Mouse (Mus musculus) cerebellum, adult 2 months (tissue): ENCODE measurements at regions not wholly inside any gene's neighbourhood (a gene's known extent, or its start where the extent isn't known, plus 50 kb on each side); places are given as distances from the start of the nearest gene placed in this dataset.

Source experiments
- DNase-seq, 2 experiments: peaks; one replicate each; pipeline ENCODE4 v3.0.0; 2021
- H3K27ac ChIP-seq: fragments of 200-500 bp; 2 replicates; pipeline ENCODE4 v1.5.1; 2012; ENCODE audit warnings: low read length, control low read depth, inconsistent platforms; ENCODE audit not compliant: insufficient read depth
- H3K27me3 ChIP-seq: fragments of 200-500 bp; 2 replicates; pipeline ENCODE4 v1.6.1; 2012; ENCODE audit warnings: inconsistent platforms, mild to moderate bottlenecking, low read length, moderate library complexity; ENCODE audit not compliant: control insufficient read depth, insufficient read depth
- H3K4me1 ChIP-seq: fragments of 200-500 bp; 2 replicates; pipeline ENCODE4 v1.6.1; 2011; ENCODE audit warnings: low read length; ENCODE audit not compliant: control insufficient read depth, insufficient read depth
- H3K4me3 ChIP-seq: fragments of 200-500 bp; replicated peaks from 2 replicates; pipeline ENCODE3; 2011; ENCODE audit warnings: mild to moderate bottlenecking, low read depth, low read length, control low read depth; ENCODE audit not compliant: insufficient read depth
- CTCF ChIP-seq: fragments of 200-500 bp; IDR thresholded peaks from 2 replicates; pipeline ENCODE4 v1.5.1; 2011; ENCODE audit warnings: low read depth, mild to moderate bottlenecking, control low read depth, low read length, moderate library complexity, borderline replicate concordance; ENCODE audit not compliant: insufficient read depth
- POLR2A ChIP-seq: fragments of 200-500 bp; IDR thresholded peaks from 2 replicates; pipeline ENCODE4 v1.6.1; 2011; ENCODE audit warnings: low read length, control low read depth, borderline replicate concordance; ENCODE audit not compliant: insufficient read depth
- WGBS: fragments of 180-500 bp; shearing (Covaris S2); methylation state at CpG from one replicate; pipeline ENCODE4 v1.1.7; 2018; 5-methylcytosine and 5-hydroxymethylcytosine counted together

- 46% methylated on average over 10 of the region's 10 CpGs for WGBS
- no peak for TF ChIP-seq POLR2A
- no peak for TF ChIP-seq CTCF
- Histone ChIP-seq H3K4me3 (no peak overlapping the region), H3K27me3 (no peaks in the 10 kb centered on the region; the same call in 1 of the 2 replicates), H3K27ac (no peak overlapping the region), H3K4me1 (0 out of 2 replicates have a peak, but pooled peaks cover 6% of the 10 kb centered on the region)
- peak in 1 of 2 experiments; percentile 52 for DNase-seq
Observed at GRCm38 (mm10) chr13:99759256-99760044, 141.4 kb downstream of the Cartpt start.

- no peaks in the 10 kb centered on the region for H3K4me1 ChIP-seq
- no peak for TF ChIP-seq CTCF
- TF ChIP-seq POLR2A, result no peak
- DNase-seq, result no peak
Observed at GRCm38 (mm10) chr13:99754701-99755100, 146.2 kb downstream of the Cartpt start.

DNA sequence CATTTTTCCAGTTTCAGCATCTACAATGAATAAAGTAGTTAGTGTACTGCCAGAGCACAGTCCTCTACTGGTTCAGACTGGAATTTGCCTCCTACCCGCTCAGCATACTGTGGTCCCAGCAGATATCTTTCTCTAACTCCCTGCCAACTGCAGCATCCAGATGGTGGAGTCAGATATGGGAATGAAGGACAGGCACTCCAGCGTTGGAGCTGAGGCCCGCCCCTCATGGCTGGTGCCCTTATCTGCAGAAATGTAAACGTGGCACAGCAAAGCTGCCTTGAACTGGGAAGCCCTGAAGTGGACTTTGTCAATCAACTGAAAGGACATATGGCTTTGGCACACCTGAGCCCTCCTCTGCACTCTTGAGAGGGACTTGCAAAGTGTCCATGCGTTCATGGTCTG lies 146.6 kb downstream of the Cartpt start:
- no peak overlapping the region for H3K27ac ChIP-seq
- DNase-seq, result no peak
- H3K27me3 ChIP-seq, result no peaks in the 10 kb centered on the region
- no peak overlapping the region for H3K4me3 ChIP-seq
- 32% methylated on average over 5 of the region's 5 CpGs for WGBS
- TF ChIP-seq POLR2A (no peak), CTCF (no peak)
- H3K4me1 ChIP-seq, result no peaks in the 10 kb centered on the region

More at GRCm38 (mm10) chr13:99754701-99755100, 146.2 kb downstream of the Cartpt start:
- Histone ChIP-seq H3K27ac (no peak overlapping the region), H3K4me3 (no peak overlapping the region), H3K27me3 (no peaks in the 10 kb centered on the region)
- WGBS, result 74% methylated on average over 5 of the region's 5 CpGs

DNA sequence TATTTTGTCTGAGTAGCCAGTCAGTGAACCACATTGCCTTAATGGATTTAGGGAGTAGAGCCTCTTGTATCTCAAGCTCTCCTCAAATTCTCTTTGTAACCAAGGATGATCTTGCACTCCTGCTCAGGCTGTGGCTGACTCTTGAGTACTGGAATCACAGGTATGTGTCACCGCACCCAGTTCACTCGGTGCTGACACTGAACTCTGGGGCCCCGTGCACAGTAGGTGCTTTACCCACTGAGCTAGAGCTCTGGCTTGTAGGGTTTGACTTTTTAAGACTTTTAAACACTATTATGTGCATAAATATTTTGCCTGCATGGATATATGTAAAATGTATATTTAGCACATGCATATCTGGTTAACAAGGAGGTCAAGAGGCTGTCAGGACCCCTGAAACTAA lies 147.4 kb downstream of the Cartpt start:
- no peak overlapping the region for H3K27ac ChIP-seq

DNA sequence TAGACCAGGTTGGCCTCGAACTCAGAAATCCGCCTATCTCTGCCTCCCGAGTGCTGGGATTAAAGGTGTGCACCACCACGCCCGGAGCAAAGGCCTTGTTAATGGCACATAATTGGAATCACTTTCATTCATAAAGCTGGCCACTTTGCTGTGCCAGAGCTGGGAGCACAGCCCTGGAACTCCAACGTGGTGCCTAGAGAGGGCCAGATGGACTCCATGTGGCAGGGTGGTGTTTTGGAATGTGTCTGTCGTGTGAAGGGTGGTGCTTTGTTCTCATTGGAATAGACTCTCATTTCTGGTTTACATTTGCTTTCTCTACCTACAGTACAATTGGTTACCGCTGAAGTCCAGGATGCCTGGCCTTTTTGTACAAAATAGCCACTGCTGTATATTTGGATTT lies 150.2 kb downstream of the Cartpt start:
- no peaks in the 10 kb centered on the region for H3K4me1 ChIP-seq
- 30% methylated on average over 8 of the region's 8 CpGs for WGBS
- no peak for TF ChIP-seq POLR2A
- TF ChIP-seq CTCF, result no peak
- H3K27ac ChIP-seq, result no peak overlapping the region
- H3K27me3 ChIP-seq, result no peaks in the 10 kb centered on the region
- no peak overlapping the region for H3K4me3 ChIP-seq
- DNase-seq, result peak; percentile 62 to 80

More for the DNA sequence above, 147.4 kb downstream of the Cartpt start:
- WGBS, result 95% methylated on average over 3 of the region's 3 CpGs
- DNase-seq, result no peak
- Histone ChIP-seq H3K27me3 (no peaks in the 10 kb centered on the region), H3K4me1 (no peaks in the 10 kb centered on the region), H3K4me3 (no peak overlapping the region)
- TF ChIP-seq CTCF, result no peak
- no peak for TF ChIP-seq POLR2A

DNA sequence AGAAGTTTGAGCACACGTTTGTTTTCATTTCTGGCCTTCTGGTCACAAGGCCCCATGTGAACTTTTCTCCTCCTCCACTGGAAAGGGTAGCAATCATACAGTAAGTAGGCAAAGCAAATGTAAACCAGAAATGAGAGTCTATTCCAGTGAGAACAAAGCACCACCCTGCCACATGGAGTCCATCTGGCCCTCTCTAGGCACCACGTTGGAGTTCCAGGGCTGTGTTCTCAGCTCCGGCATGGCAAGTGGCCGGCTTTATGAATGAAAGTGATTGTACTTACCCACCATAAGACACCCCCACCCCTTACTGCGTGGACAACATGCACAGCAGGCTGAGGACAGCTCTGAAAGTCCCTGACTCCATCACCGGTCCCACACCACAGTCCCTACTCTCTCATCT lies 151.5 kb downstream of the Cartpt start:
- Histone ChIP-seq H3K4me3 (no peak overlapping the region), H3K27me3 (no peaks in the 10 kb centered on the region), H3K4me1 (peaks cover 3% of the 10 kb centered on the region; the same call in 1 of the 2 replicates), H3K27ac (no peak overlapping the region)
- 62% methylated on average over 6 of the region's 6 CpGs for WGBS
- DNase-seq, result no peak
- no peak for TF ChIP-seq CTCF
- no peak for TF ChIP-seq POLR2A

DNA sequence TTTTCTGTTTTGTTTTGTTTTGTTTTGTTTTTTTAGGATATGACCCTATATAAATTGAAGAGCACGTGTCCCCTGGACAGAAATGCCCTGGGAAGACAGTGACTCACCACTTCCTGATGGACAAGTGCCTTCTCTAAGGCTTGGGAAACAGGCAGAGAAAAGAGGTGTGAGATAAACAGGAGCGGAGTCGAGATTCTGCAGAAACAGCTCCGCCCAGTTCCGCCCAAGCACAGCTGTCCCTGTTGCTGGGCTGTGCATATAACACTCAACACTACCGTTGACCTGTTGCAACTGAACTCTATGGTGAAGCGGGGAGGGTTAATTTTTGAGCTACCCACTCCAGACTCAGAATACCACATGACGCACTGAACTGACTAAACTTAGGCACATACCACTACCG lies 152.8 kb downstream of the Cartpt start:
- no peak overlapping the region for H3K4me3 ChIP-seq
- 94% methylated on average over 9 of the region's 9 CpGs for WGBS
- no peak overlapping the region for H3K27ac ChIP-seq

GRCm38 (mm10) chr13:99745526-99745925 lies 155.4 kb downstream of the Cartpt start:
- TF ChIP-seq CTCF, result no peak
- TF ChIP-seq POLR2A, result no peak
- H3K4me3 ChIP-seq, result no peak overlapping the region
- no peak overlapping the region for H3K27ac ChIP-seq
- H3K27me3 ChIP-seq, result no peaks in the 10 kb centered on the region
- WGBS, result 95% methylated on average over 6 of the region's 6 CpGs
- H3K4me1 ChIP-seq, result peaks cover 3% of the 10 kb centered on the region; the same call in 1 of the 2 replicates
- DNase-seq, result no peak

More for the DNA sequence above, 152.8 kb downstream of the Cartpt start:
- no peak for DNase-seq
- H3K4me1 ChIP-seq, result peaks cover 3% of the 10 kb centered on the region; the same call in 1 of the 2 replicates
- TF ChIP-seq CTCF (no peak), POLR2A (no peak)
- no peaks in the 10 kb centered on the region for H3K27me3 ChIP-seq
